Mouse (Mus musculus): ENCODE results near the gene Mtmr6. TPM values are rescaled to one million over a fixed set of nuclear protein-coding genes. Genes with fewer than 3 reads are reported as not detected.

Gene Mtmr6
- total and polyA plus RNA-seq, 3 experiments, result 11.7 to 20.3 (median 18.5) TPM

DNA sequence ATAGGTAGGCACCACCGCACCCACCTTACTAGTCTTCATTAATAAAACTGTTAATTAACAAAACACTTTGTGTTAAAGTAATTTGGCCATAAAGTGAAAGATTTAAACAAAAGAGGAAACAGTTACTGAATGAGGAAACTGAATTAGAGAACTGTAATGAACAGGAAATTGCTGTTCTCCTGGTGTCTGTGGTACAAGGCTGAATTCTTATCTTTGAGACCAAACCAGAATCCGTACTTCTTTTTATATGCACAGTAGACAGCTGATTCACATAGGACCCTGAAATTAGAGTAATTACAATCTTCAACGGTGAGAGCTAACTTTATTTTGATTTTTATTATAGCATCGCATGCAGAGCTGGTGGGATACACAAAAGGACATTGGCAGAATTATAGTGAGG lies 25.3 kb downstream of the Mtmr6 start:
- in situ Hi-C loops (cut with MboI; ENCODE audit: low pct_ligation_motif_present, low pct_unique_long_range_greater_than_20kb, low sequenced_read_pairs), result no loop called here

GRCm38 (mm10) chr14:60295531-60295930 lies 30.5 kb downstream of the Mtmr6 start:
- TF ChIP-seq MXI1 (IDR thresholded peaks at IDR 0.05; ENCODE audit: low read depth, low read length), result no peak
- no peak for TF ChIP-seq ZMIZ1 (IDR thresholded peaks at IDR 0.05; ENCODE audit: low read depth, low read length)
- no peak for TF ChIP-seq ZC3H11A (IDR thresholded peaks at IDR 0.05; ENCODE audit: low read depth, low read length)
- no peak for TF ChIP-seq UBTF (IDR thresholded peaks at IDR 0.05; ENCODE audit: low read depth, low read length)
- TF ChIP-seq BHLHE40 (IDR thresholded peaks at IDR 0.05; ENCODE audit: low read depth, low read length), result no peak
- no peak for TF ChIP-seq POLR2A (IDR thresholded peaks at IDR 0.05; ENCODE audit: low read depth, low read length)
- no peak for TF ChIP-seq JUN (IDR thresholded peaks at IDR 0.05; ENCODE audit: insufficient read depth, low read depth, low read length)
- TF ChIP-seq TCF12 (IDR thresholded peaks at IDR 0.05; ENCODE audit: low read depth, low read length), result no peak
- no peak for TF ChIP-seq ELF1 (IDR thresholded peaks at IDR 0.05; ENCODE audit: low read depth, low read length)
- no peak for TF ChIP-seq JUND (conservative IDR thresholded peaks at IDR 0.05; ENCODE audit: low read depth, low read length)
- no peak for TF ChIP-seq GABPA (IDR thresholded peaks at IDR 0.05; ENCODE audit: insufficient replicate concordance, low read depth, low read length)
- no peak for TF ChIP-seq USF2 (conservative IDR thresholded peaks at IDR 0.05; ENCODE audit: low read depth, low read length)
- TF ChIP-seq RCOR1 (conservative IDR thresholded peaks at IDR 0.05; ENCODE audit: low read depth, low read length), result no peak
- H3K4me2 ChIP-seq (ENCODE audit: insufficient read depth, low read depth, poor library complexity, severe bottlenecking), result no peak overlapping the region
- peaks cover 35 to 67% of the 10 kb centered on the region in 2 experiments for H3K36me3 ChIP-seq (replicated peaks in 1 of 2; ENCODE audit: control insufficient read depth in 1 of 2, insufficient read depth in 1 of 2, low read length in 1 of 2)
- in situ Hi-C loops (cut with MboI; ENCODE audit: low pct_ligation_motif_present, low pct_unique_long_range_greater_than_20kb, low sequenced_read_pairs) (no loop called here), dilution Hi-C loops (cut with MboI; ENCODE audit: extremely low pct_ligation_motif_present, extremely low pct_unique_long_range_greater_than_20kb, low sequenced_read_pairs) (no loop called here)
- H3K9me3 ChIP-seq (replicated peaks; ENCODE audit: low read length), result no peaks in the 10 kb centered on the region
- H3K79me2 ChIP-seq (replicated peaks; ENCODE audit: control insufficient read depth, extremely low read depth, insufficient read depth, poor library complexity, severe bottlenecking), result no peaks in the 10 kb centered on the region
- no peaks in the 10 kb centered on the region for H3K4me1 ChIP-seq (ENCODE audit: control insufficient read depth in 1 of 2, insufficient read depth in 2 of 2)
- H3K9ac ChIP-seq (ENCODE audit: insufficient read depth, low read depth), result no peak overlapping the region
- no peak overlapping the region for H3K27ac ChIP-seq (ENCODE audit: insufficient read depth, low read depth)
- DNase-seq (ENCODE audit: extremely low read depth), result no peak
- H3K27me3 ChIP-seq (replicated peaks), result no peaks in the 10 kb centered on the region
- H3K4me3 ChIP-seq (replicated peaks in 1 of 3; ENCODE audit: low read depth in 2 of 3, low read length in 2 of 3, poor library complexity in 1 of 3), result no peak overlapping the region

More for the DNA sequence above, 25.3 kb downstream of the Mtmr6 start:
- Histone ChIP-seq H3K27me3 (replicated peaks) (no peaks in the 10 kb centered on the region), H3K27ac (ENCODE audit: insufficient read depth, low read depth) (no peak overlapping the region), H3K9ac (ENCODE audit: insufficient read depth, low read depth) (no peak overlapping the region), H3K4me1 (ENCODE audit: control insufficient read depth in 1 of 2, insufficient read depth in 2 of 2) (peaks cover 0 to 5% of the 10 kb centered on the region in 2 experiments; a peak in 1 of 4 replicates), H3K9me3 (replicated peaks; ENCODE audit: low read length) (no peaks in the 10 kb centered on the region), H3K79me2 (replicated peaks; ENCODE audit: control insufficient read depth, extremely low read depth, insufficient read depth, poor library complexity, severe bottlenecking) (no peaks in the 10 kb centered on the region), H3K36me3 (replicated peaks in 1 of 2; ENCODE audit: control insufficient read depth in 1 of 2, insufficient read depth in 1 of 2, low read length in 1 of 2) (peaks cover 30 to 57% of the 10 kb centered on the region in 2 experiments), H3K4me3 (replicated peaks in 1 of 3; ENCODE audit: low read depth in 2 of 3, low read length in 2 of 3, poor library complexity in 1 of 3) (no peak overlapping the region), H3K4me2 (ENCODE audit: insufficient read depth, low read depth, poor library complexity, severe bottlenecking) (no peak overlapping the region)
- DNase-seq (ENCODE audit: extremely low read depth), result no peak
- TF ChIP-seq RCOR1 (conservative IDR thresholded peaks at IDR 0.05; ENCODE audit: low read depth, low read length), result no peak
- dilution Hi-C loops (cut with MboI; ENCODE audit: extremely low pct_ligation_motif_present, extremely low pct_unique_long_range_greater_than_20kb, low sequenced_read_pairs), result no loop called here

All from CH12.LX (cell line).